Mouse (Mus musculus) erythroblast, adult 5-6 weeks (primary cell): ENCODE measurements around the gene Omp. TPM values are rescaled to one million over a fixed set of nuclear protein-coding genes. Genes with fewer than 3 reads are reported as not detected.
A peak's percentile ranks its signal among the peaks of the same experiment; 100 is the strongest.

Experiments
- ATAC-seq: replicated peaks from 2 replicates; pipeline ENCODE4 v1.8.0; 2016; ENCODE audit warnings: moderate number of reproducible peaks, mild to moderate bottlenecking, moderate TSS enrichment, inconsistent platforms; ENCODE audit not compliant: poor library complexity, low FRiP score, severe bottlenecking
- total RNA-seq, 2 experiments: library from RNA; stranded (forward) in 1 of 2; stranded (reverse) in 1 of 2; fragments of 150-400 nt in 1 of 2; fragments of 200-764, 138-1000 nt in 1 of 2; gene quantifications; 2 replicates each; pipeline versions ENCODE4 v1.2.3 to v1.2.4; 2015 to 2017; ENCODE audit warnings: low replicate concordance in 2 of 2

The Omp gene
- total RNA-seq, 2 experiments from 2014 or later: 4.8 to 11.2 TPM

DNA sequence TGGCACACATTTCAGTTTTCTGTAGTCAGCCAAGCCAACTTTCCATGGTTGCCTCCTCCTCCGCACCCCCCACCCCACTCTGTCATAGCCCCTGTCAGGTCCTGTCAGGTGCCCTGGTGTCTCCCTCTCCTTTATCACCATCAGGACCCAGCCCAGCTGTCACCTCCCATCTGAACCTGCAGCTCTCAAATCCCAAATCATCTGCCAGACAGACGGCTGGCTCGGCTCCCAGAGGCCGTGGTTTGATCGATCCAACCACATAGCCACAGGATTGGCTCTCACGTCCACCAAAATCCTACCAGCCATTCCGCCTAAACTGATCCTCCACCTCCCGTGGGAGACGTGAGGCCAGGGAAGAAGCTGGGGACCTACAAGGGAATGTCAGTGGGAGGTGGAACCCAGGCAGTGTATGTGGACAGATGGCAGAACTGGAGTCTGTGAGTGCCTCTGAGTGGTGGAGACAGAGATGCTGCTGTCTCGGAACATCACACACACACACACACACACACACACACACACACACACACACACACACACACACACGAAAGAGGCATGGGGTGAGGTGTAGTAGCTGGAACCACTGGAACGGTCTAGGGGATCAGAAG, 642 bp upstream of the Omp start:
- ATAC-seq: no peak

DNA sequence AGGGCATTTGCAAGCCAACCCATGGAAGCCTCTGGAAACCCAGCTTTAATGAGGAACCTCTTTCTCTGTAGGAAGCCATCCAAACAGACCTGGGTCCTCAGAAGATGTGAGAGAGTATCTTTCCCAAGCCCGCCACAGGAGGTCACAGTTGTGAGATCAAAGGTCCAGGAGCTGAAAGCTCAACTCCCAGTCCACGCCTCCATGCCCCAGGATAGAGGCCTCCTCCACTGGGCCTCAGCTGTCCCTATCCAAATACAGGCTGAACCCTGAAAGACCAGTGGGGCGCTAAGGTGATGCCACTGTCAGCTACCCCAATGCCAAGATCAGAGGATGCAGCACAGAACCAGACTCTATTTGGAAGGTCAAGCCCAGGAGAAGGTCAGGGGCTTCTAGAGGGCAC, 2.7 kb downstream of the Omp start:
- ATAC-seq: no peak

DNA sequence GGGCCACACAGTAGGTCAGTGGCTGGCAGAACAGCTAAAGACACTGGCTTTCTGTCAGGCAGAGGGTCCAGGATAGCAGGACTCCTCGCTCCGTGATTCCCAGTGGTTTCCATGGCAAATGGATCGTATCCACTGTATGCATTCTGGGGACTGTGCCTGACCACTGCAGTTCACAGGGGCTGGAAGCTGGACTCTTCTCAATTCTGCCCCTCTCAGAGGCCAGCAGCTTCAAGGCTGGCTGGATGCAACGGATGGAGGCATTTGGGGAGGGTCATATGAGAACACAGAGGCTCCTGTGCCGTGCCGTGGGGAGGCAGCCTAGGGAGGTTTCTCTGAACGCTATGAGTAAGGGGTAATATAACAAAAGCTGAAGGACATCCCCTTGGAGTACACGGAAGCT, 3.1 kb downstream of the Omp start:
- no peak for ATAC-seq

GRCm38 (mm10) chr7:98141206-98141605, 4.1 kb downstream of the Omp start:
- ATAC-seq: no peak

DNA sequence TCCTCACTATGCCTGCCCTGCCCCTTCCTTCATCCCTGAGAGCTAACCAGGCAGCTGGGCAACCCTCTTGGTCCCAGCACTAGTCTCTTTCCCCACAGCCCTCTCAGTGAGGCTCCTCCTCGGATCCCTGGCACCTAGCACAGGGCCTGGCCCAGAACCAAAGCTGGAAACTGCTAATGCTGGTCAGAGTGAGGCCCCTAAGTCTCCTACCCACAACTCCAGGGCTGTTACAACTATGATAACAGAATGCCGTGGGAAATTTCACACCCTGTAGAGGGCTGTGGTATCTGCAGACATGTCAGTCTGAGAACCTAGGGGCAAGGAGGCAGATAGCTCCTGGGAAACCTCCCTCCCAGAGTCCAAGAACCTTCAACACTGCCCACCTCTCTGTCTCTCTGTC, 4.7 kb downstream of the Omp start:
- no peak for ATAC-seq

DNA sequence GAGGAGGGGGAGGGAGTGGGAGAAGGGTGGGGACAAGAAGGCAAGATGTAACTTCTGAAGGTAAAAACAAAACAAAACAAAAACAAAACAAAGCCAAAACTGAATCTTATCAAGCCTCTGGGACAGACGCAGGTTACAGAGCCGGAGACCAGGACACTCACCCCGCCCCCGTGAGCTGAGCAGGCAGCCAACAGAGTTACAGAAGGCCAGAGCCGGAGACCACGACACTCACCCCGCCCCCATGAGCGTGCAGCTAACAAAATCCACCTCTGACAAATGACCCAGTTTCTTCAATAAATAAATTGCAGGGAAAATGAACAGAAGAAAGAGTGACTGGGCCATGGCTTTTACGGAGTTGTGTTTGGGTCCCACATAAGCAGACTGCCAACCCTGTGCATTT, 6.1 kb downstream of the Omp start:
- ATAC-seq: no peak

GRCm38 (mm10) chr7:98137995-98138394, 7.3 kb downstream of the Omp start:
- ATAC-seq: no peak

- no peak for ATAC-seq
Measured at GRCm38 (mm10) chr7:98137583-98137982, 7.7 kb downstream of the Omp start.

- no peak for ATAC-seq
Measured at GRCm38 (mm10) chr7:98131751-98132150, 13.6 kb downstream of the Omp start.

DNA sequence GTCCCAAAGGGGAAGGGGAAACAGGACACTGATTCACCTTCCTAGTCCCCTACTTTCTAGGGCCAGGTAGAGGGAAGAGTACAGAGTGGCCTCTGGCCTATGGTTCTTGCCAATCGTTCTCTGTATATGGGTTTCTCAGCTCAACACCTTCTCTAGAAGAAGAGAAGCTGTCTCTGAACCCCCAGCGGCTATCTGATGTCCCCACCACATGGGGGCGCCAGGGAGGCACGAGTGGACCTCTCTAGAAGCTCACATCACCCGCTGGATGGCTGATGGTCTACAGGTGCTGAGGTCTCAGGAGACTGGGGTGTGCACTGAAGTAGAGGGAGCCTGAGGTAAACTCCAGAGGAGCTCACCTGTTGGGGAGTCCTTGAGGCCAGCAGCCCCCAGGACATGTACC, 19.8 kb downstream of the Omp start:
- peak; percentile 37; the same call in 1 of the 2 replicates for ATAC-seq

- no peak for ATAC-seq
Measured at GRCm38 (mm10) chr7:98124701-98125100, 20.6 kb downstream of the Omp start.

DNA sequence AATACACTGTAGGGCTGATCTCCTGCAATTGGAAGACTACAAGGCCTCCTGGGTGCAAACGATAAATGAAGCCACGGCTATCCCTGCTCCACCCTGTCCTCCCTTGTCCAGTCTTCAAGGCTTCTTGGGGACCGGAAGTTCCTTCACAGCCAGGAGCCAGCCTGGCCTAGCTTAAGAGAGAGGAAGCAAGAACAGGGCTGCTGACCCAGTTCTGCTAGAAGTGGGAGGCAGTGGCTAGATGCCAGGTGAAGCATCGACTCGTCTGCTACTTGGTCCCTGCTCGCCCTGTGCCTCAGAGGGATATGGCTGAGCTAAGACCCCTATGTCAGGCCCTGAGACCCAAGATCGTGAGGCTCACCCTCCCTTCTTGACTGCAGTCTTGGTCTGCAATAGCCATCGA, 23.6 kb downstream of the Omp start:
- no peak for ATAC-seq

- no peak for ATAC-seq
Measured at GRCm38 (mm10) chr7:98121241-98121640, 24.1 kb downstream of the Omp start.

DNA sequence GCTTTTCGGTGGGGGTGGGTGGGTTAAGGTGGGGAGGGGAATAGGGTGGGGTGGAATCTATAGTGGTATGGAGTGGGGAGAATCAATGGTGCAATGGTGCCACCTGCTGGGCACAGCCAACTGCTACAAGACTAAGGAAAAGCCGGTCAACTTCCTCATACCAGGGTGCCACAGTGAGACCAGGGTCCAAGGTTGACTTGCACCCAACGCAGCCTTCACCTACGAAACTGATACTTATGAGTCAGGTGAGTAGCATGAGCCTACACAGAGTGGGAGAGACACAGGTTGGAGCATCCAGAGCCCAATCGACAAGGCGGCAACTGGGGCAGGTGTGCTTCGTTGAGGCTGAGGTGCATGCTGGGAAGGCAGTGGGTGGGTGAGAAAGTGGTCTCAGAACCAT, 25.0 kb downstream of the Omp start:
- ATAC-seq: peak; percentile 43

DNA sequence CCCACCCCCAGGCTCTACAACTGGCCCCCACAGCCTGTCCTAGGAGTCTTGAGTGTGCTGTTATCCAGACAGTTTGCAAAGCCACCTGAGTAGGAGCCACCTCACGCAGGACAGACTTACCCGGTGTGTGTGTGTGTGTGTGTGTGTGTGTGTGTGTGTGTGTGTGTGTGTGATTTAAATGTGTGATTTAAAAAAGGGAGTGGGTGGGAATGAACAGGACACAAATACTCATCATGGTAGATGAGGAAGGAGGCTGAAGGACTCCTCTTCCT, 25.4 kb downstream of the Omp start:
- no peak for ATAC-seq

- ATAC-seq: no peak
Measured at GRCm38 (mm10) chr7:98119179-98119960, 25.9 kb downstream of the Omp start, which contains the start of gene Myo7a. Gene Myo7a, minus strand, starts transcription at chr7:98119524.

- no peak for ATAC-seq
Measured at GRCm38 (mm10) chr7:98117012-98117660, 28.2 kb downstream of the Omp start.

DNA sequence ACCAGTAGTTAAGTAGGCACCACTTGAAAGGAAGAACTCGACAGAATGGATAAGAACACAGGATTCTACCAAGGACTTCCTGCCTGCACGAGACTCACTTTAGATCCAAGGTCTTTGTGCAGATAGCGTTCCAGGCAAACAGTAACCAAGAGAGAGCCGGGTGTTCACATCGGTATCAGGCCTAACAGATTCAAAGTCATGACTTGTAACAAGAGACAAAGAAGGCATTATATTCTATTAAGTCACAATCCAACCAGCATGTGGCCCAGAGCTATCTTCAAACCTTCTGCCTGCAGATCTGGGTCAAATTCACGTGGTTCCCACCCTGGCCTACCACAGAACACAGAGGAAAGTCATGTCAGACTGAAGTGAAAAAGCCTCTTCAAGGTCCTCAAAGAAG, 30.6 kb downstream of the Omp start:
- no peak for ATAC-seq

- ATAC-seq: no peak
Measured at GRCm38 (mm10) chr7:98111233-98111632, 34.1 kb downstream of the Omp start.

DNA sequence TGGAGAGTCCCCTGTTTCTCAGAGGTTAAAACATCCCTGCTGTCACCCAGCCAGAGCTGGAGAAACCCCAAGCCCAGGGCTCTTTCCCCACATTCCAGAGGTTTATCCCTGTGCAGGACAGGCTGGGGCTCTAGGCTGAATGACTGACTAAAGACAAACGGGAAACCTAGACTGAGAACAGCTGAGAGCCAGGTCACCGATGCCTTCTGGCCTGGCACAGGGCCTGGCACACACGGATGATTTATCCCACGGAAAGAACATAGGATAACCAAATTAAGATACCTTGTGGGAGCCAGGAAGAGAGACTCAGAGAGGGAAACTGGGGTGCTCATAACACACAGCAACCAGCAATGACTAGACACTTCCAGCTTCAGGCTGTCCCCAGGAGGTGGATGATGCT, 35.5 kb downstream of the Omp start:
- no peak for ATAC-seq

DNA sequence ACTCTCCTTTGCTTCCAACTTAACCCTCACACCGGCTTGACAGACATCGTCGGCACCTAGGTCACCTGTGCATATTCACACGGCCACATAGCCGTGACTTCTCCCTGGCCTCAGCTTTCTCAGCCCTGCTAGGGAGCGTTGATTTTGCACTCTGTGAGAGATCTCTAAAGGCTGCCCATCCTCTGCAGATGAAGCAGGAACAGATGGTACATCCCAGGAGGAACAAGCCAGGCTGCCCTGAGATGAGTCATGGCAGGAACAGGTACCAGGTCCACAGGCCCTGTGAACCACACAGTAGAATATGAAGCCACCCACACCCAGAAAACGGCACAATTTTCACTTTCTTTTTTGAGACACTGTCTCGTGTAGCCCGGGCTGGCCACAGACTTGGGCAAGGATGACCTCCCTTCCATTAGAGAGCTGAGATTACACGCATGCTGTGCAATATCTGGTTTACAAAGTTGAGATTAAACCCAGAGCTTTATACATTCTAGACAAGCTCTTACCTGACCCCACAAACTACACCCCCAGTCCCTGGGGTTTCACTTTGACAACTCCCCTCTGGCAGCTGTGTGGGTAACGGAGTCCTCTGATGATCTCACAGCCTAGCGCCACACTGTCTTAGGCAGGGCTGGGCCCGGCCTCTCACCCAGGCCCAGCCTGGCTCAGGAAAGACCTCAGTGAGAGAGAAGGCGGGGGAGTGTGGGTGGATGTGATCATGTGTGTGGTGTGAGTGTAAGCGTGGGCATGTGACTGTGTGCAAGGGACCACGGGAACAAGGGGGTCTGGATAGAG, 36.5 kb downstream of the Omp start:
- no peak for ATAC-seq
